Mouse (Mus musculus): ENCODE results near the gene Wscd1.
"Not testable (repeated sequence)": the region's sequence is repeated elsewhere in the genome, so short reads cannot be mapped to it uniquely, and the experiment has no call there.

The Wscd1 gene

DNA sequence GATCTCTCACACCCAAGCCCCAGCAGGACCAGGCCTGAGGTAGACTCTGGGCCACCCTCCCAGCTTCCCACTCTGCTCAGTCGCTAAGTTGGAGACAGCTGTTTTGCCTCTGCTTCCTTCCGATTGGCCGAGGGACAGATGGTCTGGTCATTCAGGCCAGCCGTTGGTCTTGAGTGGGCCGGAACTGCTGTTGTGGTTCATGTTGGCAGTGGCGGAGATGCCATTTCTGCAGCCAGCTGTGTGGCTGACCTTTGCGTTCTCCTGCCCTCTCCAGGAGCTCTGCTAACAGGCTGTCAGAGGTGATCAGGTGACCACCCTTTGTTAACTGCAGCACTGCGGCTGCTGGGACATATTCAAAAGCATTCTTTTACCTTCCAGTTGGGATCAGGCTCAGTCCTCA lies 20.0 kb downstream of the Wscd1 start:
- no peak for DNase-seq (ENCODE audit: low read depth, low spot score)

DNA sequence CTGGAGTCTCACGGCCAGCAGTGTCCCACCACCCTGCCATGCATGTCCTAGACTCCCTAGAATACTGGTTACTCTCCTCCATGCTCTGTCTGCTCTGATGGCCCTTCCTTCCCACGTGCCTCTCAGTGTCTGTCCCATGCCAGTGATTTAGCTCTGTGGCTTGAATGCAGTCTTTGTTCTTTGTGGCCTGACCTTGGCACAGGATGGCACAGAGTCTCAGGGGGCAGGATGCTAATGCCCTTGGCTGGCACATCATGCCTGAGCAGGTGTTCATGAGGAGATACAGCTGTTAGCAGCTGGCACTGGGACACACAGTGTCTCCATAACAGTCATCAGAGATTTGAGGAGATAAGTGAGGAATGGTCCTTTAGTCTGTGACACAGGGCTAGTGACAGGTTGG lies 20.8 kb downstream of the Wscd1 start:
- no peak for DNase-seq (ENCODE audit: low read depth, low spot score)

DNA sequence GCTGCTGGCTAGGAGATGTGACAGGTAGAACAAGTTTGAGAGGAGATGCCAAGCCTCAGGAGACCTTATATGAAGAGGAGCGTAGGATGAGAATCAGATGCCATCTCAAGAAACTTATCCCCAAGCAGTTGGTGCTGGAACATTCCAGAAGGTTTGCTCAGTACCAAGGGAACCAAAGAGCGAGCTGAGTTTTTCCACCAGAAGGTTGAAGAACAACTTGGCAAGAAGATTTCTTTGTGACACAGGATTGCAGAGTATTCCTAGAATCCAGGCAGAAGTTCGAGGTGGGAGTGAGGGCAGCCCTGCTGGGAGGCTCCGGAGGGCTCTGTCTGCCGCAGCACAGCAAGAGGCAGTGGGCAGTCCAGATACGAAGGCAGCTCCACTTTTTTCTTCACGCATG lies 21.4 kb downstream of the Wscd1 start:
- DNase-seq (ENCODE audit: low read depth, low spot score): no peak

DNA sequence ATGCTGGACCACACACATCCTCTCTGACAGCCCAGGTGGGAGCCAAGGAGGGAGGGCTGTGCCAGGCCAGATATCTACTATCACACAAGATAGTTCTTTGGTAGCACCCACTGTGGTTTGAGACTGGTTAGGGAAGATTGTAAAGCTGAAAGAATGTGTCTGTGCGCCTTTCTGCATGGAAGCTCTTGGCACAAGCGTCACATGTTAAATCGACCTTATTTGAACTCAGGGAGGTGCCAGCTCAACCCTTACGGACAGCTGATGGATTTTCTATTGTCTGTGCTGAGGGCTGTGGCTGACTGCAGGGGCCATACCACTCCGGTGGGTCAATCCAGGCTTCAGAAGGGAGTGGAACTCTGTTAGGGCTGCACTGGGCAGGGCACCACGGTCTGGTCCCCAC lies 22.3 kb downstream of the Wscd1 start:
- DNase-seq (ENCODE audit: low read depth, low spot score): no peak

DNA sequence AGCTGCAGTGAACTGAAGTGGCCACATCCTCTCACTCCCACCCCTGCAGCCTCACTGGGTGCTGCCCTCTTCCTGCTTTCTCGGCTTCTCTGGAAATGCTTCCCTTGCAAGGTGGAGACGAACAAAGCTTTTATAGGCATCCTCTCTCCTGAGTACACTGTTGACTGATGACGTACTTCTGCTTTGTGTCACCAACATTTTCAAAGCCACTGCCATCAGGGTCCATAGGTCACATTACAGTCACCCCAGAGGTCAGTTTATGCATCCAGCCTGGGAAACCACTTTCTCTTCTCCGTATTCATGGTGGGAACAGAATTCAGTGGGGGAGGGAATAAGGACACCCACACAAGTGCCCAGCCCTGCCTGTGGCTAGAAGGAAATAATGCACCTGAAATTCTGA lies 23.1 kb downstream of the Wscd1 start:
- no peak for DNase-seq (ENCODE audit: low read depth, low spot score)

DNA sequence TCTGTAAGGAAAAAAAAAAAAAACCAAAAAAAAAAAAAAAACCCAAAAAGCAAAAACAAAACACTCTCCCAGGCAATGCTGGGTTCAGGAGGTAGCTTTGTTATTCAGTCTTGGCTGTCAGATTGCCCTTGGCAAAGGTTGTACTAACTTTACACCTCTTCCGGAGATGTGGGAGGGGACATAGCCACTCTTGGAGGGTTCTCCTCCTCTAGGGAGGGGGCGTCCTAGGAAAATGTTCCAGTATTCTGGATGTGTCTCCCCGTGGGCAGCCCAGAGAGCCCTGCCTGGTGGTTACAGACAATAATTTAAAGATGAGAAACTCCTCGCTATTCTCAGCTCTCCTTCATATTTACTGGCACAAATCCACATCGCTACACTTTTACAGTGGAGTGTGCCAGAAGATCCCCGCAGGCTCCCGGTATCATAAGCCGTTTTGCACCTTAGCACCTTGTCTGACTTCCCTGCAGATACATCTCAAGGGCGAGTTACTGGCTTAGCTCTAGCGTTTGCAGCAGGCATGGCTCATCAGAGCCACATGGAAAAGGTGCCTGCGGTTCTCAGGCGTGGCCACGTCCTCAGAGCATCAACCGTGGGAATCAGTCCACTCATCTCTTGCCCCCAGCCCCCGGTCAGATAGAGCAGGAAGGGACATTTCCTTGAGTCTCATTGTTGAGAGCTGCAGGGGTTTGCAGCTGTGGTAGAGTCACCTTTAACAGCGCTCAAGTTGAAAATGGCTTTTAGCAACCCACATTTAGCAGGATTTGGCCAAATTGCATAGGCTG lies 24.5 kb downstream of the Wscd1 start:
- DNase-seq (ENCODE audit: low read depth, low spot score): no peak

DNA sequence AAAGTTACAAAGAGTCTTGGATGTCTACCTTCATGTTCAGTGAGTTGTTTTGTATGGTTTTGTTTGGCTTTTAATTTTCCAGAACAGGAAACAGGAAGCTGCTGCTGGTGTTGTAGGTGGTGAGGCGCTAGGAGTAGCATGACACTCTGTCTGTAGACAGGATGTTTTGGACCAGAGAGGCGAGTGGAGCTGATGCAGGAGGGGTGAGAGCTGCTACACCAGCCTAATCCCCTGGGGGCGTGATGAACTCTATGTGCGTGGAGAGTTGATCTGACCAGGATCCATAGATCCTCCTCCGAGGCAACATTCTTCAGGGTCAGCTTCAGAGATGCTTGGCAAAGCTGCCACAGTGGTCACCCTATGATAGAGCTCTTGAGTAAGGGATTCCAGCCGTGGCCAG lies 25.3 kb downstream of the Wscd1 start:
- no peak for DNase-seq (ENCODE audit: low read depth, low spot score)

DNA sequence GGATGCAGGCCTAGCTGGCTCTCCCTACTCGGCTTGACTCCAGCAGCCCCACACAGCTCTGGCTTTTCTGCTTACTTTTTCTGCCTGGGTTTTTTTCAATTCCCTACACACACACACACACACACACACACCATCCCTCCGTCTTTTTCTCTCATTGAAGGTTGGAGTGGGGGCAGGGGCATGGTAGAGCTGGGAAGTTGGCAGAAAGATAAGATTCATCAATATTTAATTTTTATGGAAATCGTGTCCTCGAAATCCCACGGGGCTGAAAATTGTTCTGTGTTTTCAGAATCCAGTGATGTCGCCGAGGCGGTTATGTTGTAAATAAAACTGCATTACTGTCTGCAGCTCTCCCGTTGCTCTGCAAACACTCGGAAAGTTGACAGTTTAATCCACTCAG lies 29.9 kb downstream of the Wscd1 start:
- DNase-seq (ENCODE audit: low read depth, low spot score): no peak

DNA sequence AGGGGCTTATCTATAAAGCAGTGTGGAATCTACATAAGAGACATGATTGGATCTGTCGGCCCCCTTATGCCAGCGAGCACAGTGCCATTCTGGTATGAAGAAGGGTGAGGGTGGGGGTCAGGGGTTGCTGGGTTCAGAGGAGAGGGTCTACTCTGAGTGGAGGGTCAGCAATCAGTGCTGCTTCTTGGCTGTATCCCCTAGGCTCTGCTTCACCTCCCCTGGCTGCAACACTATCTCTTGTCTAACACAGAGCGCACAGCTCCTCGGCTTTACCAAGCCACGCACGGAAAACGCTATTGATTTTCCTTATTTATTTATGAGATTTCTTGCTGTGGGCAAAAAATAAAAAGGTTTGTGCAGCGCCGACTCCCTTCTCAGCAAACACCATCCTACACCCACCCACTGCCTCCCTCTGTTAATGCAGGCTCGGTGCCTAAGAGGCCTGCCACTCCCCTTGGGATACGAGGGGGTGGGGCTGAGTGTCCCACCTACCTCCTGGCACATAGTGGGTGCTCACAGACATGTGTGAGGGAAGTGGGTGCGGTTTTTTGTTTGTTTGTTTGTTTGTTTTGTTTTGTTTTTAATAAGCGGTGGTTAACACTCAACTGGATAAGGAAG lies 32.1 kb downstream of the Wscd1 start:
- no peak for DNase-seq (ENCODE audit: low read depth, low spot score)

DNA sequence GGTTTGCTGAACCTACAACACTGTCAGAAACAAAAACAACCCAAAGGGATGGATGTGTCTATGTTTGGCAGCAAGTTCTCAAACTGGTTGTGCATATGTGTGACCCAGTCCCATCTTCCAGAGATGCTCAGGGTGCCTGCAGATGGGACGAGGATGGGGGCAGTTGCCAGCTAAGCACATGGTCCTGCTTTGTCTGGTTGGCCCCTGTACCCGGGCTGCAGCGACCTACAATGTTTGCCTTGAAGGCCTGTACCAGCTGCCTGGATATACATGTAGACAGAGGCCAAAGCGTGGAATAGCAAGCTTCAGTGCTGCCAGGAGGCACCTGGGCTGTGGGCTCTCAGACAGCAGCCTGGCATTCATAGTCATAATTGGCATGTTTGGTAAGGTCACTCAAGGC lies 35.8 kb downstream of the Wscd1 start:
- DNase-seq (ENCODE audit: low read depth, low spot score): no peak

DNA sequence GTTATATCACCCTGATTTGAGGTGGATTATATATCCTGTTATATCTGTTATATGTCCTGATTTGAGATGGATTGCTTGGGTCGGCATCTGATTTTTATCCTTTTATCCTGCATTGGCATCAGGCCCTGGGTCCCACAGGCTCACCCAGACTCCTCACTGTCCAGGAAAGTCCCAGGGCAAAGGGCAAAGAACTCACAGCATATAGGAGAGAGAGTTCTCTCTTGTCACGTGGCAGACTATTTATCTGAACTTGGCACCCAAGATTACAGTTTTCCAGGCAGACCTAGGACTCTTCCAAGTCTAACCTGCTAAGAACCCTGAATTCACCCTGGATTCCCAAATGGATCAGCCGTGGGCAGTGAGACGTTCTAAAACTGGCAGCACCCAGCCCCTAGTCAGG lies 38.5 kb downstream of the Wscd1 start:
- no peak for DNase-seq (ENCODE audit: low read depth, low spot score)

DNA sequence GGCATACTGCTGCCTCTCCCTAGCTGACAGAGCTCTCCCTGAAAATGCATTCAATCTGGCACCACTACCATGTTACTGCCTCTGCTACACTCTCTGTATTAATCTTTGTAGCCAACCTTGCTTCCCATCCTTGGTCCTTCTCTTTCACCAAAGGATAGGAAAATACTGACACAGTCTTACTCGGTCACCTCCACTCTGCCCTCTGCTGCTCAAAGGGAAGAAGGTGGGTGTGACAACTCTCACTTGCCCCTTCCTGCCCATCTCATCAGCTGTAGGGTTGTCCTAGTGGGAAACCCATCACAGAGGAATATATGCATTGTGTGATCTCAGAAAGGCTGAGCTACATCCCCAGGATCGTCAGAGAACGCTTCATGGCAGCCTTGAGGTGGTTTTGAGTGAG lies 40.5 kb downstream of the Wscd1 start:
- no peak for DNase-seq (ENCODE audit: low read depth, low spot score)

DNA sequence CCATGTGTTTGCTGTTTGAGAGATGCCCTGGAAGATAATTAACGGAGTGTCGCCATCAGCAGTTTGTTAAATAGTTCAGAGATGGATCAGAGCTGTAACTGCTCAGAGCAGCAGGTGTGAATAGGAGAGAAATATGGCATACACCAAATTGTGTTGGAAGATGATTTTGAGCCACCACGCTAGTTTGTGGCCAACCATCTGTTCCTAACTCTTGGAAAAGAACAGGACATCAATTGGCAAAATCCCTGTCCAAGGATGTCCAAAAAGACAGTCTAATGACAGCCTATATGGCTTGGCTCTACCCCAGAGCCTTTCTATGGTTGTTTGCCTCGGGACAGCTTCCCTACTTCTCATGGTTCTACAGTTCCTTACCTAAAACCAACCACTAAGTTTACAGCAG lies 49.5 kb downstream of the Wscd1 start:
- no peak for DNase-seq (ENCODE audit: low read depth, low spot score)

DNA sequence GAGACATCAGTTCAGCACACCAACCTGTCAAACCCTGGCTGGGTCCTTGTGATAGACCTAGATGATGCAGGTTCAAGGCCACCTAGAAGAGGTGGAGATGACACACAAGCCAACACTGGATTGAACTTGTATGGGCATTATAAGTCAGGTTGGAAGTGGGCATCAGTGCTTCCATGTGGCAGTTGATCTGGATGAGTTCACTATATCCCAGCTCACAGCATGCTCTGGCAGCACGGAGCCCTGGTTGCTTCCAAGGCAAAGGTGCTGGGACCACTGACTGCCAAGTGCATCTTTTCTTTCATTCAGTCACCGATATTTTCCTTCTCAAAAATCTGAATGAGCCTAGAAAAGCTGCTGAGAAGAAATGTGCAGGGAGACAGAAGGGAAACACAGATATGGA lies 58.8 kb downstream of the Wscd1 start:
- no peak for DNase-seq (ENCODE audit: low read depth, low spot score)

DNA sequence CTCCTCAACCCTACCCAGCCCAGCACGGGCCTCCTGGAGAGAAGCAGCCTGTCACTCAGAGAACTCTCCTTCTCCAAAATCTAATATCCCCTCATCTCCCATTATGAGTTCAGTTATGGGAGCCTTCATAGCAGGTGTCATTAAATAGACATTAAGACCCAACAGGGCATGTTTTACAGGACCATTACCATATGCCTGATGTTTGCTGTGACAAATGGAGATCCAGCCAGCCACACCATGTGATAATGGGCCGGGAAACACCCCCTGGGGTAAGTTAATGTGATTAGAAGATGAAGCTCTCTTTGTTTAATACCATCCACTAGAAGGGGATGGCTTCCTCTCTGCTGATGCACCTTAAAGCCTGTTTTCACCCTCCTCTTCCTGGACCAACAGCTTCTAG lies 62.1 kb downstream of the Wscd1 start:
- DNase-seq (ENCODE audit: low read depth, low spot score): no peak

DNA sequence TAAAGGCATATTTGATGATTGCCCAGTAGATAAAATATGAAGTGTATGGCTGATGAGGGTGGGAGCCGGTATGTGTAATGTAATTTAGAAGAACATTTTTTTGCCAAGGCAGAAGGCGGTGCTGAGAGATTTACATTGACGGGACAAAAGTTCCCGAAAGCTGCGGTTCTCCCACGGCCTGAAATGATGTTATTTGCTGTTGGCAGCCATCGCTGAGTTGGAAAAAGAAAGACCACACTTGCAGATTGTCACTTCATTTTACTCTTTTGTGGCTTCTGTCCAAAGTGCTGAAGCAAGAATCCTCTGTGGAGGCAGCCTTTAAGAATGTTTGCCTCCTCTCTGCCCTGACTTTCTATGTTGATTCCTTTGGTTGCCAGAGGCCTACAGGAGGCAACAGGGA lies 63.2 kb downstream of the Wscd1 start:
- no peak for DNase-seq (ENCODE audit: low read depth, low spot score)

DNA sequence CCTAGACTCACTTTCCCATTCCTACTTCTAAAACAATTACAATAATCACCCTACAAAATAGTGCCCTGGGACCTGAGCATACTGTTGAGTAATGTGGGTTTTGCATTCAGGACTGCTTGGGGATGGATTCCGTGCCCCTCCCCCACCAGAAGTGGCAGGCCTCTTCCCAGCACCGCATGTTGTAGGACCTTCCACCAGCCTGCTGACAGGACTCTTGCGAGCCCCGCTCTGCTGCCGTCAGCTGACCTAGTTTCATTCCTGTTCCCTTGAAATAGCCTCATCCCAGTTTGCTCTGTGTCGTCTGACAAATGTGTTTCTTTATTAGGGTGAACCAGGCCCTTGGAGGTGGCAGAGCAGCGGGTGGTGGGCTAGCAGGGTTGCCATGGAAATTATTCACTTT lies 64.8 kb downstream of the Wscd1 start:
- no peak for DNase-seq (ENCODE audit: low read depth, low spot score)

DNA sequence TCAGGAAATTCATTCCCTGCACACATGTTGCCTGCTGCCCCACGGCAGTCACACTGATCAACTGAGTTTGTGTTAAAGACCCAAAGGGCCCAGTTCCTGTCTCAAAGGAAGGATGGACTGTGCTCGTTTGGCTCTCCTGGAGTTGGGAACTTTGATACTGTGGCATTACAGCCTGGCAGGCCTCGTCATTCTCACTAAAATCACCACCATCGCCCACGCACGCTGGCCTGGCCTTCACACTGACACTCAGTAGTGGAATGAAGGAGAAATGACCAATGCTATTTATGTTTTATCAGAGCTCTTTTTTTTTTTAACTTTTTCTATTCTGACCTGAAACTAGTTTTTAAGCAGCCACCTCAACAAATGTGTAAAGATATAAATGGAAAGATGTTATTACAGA lies 65.6 kb downstream of the Wscd1 start:
- no peak for DNase-seq (ENCODE audit: low read depth, low spot score)

DNA sequence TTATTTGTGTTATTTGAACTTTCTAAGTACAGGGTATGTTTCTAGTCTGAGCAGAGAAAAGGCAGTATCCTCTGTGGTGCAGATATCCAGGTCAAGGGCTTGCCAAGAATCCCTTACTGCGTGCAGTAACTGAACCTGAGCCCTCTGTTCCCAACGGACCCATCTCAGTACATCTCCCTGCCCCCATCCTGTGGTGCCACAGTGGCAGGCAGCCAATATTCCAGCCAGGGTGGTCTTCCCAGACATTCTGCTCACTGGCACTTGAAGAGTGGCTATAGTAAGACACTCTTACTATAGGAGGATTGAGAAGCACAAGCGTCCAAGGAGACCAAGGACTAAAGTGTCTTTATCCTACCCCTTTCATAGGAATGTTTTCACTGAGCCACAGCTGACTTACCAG lies 67.2 kb downstream of the Wscd1 start:
- DNase-seq (ENCODE audit: low read depth, low spot score): no peak

DNA sequence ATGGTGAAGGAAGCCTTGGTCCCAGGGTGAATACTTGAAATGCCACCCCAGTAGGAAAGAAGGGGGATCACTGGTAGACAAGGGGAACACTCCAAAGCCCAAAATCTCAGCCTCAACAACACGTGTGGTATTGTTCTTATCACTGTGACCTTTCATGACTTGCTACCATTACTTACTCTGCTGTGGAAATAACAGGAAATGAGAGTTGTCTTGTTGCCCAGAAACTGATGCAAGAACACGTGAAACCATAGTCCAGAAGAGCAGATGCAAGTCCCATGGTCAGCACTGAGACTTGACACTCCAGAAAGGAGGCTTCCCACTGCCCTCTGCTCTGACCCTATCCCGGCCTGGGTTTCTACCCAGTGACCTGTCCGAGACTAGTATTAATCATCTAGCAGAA lies 67.6 kb downstream of the Wscd1 start:
- DNase-seq (ENCODE audit: low read depth, low spot score): no peak

DNA sequence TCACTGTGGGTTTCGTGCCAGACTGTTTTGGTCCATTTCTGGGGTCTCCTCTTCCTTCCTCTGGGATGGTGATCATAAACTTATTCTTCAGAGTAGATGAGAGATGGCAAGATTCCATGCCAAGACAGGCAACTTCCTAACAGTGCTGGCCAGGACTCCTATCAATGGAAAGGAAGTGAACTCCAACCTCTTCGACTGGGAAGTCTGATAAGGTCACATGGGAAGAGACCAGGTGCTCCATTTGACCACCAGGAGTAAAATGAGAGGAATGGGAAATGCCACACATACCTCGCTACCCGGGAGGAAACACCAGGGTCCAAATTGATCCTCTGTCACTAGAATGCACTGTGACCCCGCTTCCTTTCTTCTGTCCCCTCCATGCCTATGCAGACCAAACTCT lies 68.4 kb downstream of the Wscd1 start:
- no peak for DNase-seq (ENCODE audit: low read depth, low spot score)

DNA sequence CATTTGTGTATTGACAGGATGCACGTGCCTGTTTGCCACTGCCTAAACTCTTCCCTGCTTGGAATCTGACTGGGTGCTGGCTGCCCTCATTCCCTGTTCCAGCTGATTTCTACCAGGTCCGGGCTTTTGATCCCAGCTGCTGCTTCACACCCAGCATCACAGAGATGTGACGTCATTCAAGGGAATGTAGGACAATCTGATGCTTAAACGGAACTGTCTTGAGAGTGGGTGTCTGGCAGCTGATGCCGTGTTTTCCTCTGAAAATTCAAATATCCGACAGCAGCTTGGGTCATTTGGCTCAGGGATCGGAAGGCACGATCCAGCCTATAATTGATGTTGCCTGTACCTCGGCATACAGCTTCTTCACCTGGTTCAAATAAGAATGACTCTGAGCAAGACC lies 70.2 kb downstream of the Wscd1 start:
- DNase-seq (ENCODE audit: low read depth, low spot score): no peak

DNA sequence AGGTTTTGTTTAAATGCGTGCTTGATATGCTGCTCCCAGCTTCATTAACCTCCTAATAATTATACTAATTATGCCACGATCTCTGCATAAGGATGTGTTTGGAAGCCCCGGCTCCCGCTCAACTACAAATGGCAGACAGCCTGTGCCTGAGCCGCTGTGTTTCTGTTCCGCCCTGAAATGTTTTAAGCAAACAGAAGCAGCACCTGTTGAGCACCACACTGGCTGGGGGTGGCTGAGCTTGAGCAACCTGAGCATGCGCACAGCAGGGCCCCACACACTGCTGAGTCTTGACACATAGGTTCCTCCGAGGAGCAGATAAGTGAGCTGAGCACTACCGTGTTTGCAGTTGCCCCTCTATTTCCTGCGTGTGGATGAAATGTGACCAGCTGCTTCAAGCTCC lies 71.1 kb downstream of the Wscd1 start:
- no peak for DNase-seq (ENCODE audit: low read depth, low spot score)

DNA sequence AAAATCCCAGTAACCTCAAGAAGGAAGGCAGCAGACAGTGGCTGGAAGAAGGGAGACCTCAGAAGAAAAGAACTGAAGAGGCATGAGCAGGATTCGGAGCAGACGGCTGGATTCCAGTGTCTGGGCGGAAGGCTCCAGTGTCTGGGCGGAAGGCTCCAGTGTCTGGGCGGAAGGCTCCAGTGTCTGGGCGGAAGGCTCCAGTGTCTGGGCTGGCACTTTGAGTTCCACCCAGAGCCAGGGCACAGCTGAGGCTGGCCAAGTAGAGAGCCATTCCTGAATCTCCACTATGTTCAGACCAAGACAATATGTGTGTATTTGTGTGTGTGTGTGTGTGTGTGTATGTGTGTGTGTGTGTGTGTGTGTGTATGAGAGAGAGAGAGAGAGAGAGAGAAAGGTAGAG lies 71.8 kb downstream of the Wscd1 start:
- DNase-seq (ENCODE audit: low read depth, low spot score): not testable (repeated sequence)

Measured in retina, postnatal 7 days (tissue).